Mouse (Mus musculus) v-Abl transformed pro-B cells (cell line): ENCODE results near the gene Als2.

ENCODE experiments used
- in situ Hi-C, 2 experiments: fragments of 400-800 bp; cut with MboI; formaldehyde crosslinking; loops; one replicate each; pipeline ENCODE4 v1.15.1; 2025; ENCODE audit not compliant: unreplicated experiment in 2 of 2

The Als2 gene

DNA sequence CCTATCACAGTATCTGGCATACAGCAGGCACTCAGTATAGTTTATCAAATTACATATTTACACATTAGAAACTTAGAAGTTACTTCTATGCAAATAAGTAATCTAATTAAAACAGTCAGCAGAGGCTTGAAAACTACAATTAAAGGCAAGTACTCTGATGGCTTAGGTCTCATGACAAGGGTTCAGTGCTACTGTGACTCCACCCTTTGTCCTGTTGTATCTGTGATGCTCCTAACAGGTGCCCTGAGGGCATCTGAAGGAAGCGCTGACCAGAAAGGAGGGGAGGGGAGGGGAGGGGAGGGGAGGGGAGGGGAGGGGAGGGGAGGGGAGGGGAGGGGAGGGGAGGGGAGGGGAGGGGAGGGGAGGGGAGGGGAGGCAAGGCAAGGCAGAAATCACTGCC is 24.1 kb downstream of the Als2 start:
- in situ Hi-C loops: no loop called here

DNA sequence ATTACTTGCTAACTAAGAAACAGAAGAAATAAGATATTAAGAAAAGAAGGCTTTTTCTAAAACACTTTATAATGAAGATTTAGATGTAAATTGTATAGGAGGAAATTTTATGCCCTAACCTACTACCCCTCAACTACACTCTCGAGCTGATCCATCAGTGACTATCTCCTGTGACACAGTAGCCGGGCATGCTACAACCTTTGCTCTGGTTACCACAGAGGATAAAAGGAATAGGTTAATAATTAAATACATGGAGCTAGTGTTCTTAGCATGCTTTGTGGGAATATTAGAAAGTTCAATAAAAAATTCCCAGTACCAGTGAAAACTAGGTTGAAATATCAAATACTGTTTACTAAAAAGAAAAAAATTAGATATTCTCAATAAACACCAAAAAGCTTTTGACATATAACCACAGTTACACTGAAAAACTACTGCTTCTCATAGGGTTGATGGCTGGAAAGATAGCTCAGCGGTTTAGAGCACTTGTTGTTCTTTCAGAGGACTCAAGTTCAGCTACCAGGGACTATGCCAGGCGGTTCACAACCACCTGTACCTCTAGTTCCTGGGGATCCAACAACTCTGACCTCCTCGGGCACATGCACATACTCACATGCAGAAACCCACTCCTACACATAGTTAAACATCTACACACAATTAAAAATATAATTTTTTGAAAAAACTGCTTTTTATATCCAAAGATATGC is 24.8 kb downstream of the Als2 start:
- in situ Hi-C loops: no loop called here

DNA sequence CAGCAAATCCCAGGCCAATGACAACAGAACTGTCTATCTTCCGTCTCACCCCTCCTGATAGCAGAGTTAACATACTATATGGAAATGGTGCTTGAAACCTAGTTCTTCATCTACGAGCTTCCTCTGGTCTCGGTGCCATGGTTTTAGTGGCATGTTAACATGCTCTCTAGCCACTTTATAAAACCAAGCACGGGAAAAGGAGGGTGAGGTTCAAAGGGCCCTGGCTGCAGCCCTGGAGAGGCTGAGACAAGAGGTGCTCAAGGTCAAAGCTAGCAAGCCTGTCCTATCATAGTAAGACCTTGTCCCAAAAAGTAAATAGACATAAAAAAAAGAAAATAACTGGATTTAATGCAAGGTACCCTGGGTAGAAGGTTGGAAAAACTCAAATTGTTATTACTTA is 25.4 kb downstream of the Als2 start:
- in situ Hi-C loops: no loop called here

DNA sequence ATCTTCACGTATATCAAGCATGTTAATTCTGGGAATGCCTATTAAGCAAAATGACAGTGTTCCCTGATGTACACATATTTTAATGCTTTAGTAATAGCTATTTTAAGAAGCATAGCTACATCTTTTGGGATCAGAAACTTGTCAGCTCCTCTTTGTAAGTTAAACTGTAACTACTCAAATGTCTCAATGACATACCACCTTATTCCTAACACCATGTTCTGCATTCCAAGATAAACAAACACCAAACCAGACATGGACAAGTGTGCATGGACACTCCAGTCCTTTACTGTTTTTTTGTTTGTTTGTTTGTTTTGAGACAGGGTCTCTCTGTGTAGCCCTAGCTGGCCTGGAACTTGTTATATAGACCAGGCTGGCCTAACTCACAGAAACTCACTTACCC is 28.7 kb downstream of the Als2 start:
- in situ Hi-C loops: no loop called here

DNA sequence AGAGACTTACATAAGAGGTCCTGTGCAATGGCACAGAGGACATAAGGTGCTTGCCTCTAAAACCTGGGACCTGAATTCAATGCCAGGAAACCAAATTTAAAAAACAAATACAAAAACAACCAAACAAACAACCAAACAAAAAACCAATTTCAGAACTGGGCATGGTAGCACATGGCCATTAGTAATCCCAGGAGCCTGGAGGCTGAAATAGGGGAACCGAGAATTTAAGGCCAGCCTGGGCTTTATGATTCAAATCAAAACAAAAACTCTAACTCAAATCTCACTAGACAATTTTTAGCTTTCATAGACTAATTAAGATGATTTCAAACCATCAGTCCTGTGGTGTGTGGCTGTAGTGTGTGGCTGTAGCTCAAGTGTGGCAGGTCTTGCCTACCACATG is 32.5 kb downstream of the Als2 start:
- in situ Hi-C loops: no loop called here

DNA sequence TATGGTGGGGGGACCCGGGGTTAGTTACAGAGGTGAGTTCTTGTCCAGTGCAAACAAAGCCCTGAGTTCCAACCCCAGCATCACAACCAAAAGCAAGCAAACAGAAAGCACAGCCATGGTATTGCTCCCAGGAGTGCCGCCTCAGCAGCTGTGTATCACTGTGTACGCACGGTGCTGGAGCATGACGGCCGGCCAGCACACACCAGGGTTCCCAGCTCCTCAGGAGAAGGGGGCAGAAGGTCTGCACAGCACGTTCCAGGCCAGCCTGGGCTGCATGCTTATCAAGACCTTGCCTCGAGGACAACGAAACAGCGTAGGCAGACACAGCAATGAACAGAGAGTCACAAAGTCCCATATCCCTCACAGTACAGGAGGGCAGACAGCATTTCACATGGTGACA is 34.7 kb downstream of the Als2 start:
- in situ Hi-C loops: no loop called here

DNA sequence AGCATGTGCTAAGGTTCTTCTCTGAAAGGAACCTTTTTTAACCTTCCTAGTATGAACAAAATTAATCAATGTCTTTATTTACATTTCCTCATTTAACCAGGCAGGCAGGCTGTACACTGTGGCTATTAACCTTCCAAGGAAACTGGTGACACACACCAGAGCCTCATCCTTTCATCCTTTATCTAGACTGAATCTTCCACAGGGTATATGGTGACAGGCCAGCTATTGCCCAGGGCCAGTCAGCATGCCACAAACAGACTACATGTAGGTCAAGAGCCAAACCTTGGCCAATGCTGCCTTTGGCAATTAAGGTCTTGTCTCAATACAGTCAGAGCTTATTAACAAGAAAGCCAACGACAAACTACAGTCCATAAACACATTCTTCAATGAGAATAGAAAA is 35.5 kb downstream of the Als2 start:
- in situ Hi-C loops: no loop called here

DNA sequence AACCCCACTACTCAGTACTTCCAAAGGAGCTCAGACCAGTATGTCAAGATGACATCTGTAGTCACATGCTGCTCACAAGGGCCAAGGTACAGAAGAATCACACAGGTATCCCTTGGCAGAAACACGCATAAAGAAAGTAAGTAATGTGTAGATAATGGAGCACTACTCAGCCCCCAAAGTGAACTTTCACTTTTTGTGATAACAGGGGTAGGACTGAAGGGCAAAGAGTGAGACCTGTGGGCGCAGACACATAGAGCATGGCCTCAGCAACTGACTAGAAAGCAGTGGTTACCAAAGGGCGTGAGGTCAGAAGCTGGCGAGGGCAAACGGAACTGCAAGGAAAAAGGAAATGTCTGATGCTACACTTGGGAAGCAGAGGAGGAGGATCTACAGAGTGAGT is 36.1 kb downstream of the Als2 start:
- in situ Hi-C loops: no loop called here

DNA sequence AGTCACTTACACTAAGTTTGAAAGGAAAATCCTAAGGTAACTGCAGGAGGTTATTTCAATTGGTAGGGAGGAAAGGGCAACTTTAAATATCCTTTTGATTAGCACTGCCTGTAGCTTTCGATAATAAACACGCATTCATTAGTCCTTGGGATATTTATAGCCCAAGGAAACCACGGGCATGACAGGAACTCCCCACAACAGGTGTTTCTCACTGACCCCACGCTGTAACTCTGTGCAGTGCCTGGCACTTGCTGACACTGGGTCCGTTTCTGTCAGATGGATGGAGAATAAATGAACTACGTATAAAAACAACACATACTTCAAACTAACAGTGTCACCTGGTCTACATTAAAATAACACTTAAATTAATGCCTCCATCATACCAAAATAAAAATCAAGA is 42.1 kb downstream of the Als2 start:
- in situ Hi-C loops: no loop called here

DNA sequence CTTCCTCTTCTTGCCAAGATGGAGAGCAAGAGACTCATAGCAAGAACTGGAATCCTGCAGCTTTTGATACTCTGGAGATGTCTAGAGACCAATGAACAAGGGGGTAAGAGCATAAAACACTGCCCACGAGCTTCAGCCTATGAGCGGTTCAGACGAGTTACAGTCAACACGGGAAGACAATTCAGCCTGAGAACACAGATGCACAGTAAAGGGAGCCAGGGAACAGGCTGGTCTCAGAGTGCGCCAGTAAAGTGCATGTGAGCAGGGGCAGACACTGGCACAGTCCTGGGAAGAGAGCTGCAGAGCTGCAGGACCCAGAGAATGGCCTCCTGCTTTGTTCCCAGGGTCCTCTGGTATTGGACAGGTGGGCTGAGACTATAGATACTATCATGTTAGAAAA is 49.2 kb downstream of the Als2 start:
- in situ Hi-C loops: no loop called here

DNA sequence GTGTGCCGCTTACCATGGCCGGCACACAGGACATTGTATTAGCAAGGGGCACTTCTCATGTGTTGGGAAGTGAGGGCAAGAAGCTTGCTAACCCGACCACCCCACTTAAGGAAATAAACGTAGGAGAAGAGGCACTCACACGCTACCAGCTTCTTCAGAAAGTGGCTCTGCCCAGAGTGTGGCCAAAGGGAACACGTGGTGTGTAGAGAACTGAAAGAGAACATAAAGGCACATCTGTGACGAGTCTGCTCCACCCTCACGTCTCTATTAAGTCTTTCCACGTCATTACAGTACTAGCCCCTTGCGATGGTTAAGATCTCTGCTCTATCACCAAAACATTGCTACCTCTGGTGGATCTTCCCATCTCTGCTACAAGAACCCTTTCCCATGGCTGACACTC is 50.7 kb downstream of the Als2 start:
- in situ Hi-C loops: no loop called here

DNA sequence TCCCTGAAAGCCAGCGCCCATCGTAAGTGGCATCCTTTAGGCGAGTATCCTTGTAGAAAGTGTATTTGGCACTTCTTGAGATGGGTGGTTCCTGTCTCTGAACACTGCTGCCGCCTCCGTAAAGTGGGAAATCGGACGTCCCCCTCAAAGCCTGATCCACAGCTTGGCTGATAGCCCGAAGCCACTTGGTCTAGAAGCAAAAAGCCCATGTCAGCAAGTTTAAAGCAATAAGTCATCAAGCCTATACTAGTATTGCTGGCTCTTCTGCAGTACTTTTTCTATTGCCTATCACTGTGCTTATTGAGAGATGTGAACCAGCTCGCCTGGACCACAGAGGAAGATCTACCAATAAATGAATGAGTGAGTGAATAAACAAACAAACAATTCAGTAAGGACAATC is 51.6 kb downstream of the Als2 start:
- in situ Hi-C loops: no loop called here

DNA sequence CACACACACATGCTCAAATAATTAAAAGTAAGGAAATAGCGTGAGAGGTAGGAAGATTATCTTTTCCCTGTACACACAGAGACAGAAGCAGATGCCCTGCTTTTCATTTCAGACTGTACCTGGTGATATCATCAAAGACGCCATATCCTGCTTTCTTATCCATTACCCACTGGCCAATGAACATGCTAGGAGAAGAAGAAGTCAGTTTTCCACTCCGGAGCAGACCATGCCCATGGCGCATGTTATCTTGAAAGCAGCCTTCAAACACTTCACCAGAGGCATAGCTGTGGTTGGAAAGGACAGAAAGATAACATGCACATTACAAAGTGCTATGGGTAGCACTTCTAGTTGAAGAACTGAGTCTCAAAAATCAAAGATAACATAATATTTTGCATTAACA is 54.0 kb downstream of the Als2 start:
- in situ Hi-C loops: no loop called here

DNA sequence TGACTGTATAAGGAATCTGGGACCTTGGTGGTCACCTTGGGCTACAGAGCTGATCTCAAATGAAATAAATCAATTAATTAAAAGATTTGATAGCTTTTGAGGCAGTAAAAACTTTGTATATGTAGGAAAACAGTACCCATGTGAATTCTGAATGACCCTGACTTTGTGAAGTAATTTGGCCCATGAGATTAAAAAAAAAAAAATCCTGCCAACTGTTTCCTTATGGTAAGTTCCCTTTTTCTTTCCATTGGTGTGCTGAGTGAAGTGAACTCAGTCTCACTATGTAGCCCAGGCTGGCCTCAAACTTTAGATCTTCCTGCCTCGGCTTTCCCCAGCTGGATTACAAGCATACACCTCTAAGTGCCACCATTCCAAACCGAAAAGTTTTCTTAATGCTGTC is 54.7 kb downstream of the Als2 start:
- in situ Hi-C loops: no loop called here

DNA sequence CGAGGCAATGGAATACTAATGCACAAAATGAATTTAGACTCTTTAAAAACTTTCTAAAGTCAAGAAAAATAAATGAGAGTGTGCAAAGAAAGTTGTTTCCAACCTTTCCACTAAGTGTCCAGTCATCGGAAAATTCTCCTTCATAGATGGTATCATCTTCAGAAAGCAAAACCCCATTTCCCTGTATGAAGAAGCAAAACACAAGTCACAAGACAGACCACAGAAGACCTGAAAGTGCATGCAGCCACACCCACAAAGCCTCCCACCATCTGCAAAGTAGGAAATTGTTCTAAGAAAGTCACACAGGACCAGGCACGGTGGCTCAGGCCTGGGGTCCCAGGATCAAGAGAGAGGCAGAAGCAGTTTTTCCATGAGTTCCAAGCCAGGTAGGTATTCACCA is 57.0 kb downstream of the Als2 start:
- in situ Hi-C loops: no loop called here

DNA sequence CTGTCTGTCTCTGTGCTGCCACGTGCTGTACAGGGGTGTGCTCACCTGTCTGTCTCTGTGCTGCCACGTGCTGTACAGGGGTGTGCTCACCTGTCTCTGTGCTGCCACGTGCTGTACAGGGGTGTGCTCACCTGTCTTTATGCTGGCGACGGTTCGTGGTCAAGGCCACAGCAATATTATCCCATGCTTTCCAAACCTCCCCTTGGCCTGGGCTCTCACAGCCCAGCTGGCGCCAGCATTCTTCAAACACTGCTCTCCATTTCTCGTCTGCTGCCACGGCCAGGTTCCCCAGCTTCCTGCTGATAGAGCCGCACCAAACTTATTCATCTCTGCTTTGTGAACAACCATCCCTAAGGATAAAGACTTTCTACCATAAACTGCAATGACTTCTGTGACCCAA is 58.6 kb downstream of the Als2 start:
- in situ Hi-C loops: no loop called here

DNA sequence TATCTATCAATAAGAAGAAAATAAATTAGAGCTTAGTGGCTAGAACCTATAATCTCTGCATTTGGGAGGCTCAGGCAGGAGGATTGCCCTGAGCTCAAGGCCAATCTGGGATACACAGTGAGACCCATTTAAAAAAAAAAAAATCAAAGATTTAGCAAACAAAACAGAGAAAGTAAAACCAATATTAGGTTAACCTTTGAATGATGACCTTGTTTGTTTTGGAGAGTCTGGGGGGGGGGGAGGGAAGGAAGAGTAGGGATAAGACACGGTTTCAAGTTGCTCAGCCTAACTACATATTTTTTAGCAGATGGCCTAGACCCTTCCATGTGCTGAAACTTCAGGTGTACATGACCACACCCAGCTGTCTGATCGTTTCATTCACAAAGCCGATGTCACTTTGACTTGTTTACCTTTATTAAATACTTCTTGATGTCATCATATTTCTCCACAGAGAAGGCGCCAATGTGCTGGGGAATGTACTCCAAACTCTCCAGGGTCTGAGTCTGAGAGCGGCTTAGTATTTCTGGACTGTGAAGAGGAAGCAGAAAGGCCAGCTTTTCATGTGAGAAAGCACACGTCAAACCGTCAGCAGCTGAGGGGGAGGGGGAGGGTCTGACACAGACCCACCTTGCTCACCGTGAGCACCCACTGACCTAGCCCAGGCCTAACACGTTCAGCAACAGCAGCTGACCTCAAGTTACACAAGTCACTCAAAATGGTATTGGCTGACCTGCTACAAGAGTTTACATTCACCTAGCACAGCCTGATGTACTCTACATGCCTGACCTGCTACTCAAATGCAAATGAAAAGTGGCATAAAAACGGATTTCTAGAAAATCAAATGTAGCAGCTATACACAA is 62.3 kb downstream of the Als2 start:
- in situ Hi-C loops: no loop called here

DNA sequence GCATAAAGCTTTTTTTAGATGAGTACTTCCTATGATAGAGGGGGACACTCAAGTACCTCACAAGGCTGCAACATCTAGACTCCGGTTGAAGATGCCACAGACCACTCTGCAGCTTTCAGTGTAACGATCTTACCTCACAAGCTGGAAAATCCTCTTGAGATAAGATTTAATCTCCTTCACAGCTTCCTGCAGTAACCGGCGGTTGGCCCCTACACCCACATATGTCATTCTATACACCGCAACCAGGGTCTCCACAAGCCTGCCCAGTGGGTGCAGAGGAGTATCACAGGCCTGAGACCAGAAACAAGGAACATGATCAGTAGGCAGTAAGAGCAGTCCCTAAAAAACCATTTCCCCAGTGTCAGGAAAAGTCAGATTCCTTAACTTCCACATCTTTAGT is 64.0 kb downstream of the Als2 start:
- in situ Hi-C loops: no loop called here

DNA sequence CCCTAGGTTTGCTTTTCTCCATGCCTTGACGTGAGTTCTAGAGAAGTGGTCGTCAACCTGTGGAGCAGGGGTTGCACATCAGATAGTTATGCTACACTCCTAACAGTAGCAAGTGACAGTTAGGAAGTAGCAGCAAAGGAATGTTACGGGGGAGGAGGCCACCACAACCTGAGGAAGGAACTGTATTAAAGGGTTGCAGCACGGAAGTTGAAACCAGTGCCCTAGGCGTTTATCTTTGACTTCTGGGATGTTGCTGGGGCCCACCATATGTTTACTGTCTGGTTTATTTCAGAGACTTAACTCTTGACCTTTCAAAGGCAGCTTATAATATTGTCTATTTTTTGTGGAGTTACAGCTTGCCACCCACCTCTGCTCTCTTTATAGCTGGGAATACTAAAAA is 65.2 kb downstream of the Als2 start:
- in situ Hi-C loops: no loop called here

DNA sequence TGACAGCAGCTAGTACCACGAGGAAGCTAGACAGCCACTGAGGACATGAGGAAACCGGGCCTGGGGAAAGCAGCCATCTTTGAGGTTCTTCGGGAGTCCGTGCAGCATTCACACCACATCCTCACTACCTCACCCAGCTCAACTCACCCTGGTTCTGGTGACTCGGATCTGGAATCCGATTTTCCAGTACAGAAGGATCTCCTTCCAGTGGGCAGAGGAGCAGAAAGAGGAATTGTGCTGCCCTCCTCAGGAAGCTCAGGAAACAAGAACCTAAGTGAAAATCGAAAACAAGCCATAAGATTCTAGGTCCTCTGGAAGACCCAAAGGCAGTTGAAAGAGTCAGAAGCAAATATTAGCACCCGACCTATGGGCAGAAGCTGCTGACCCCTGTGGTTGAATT is 66.7 kb downstream of the Als2 start:
- in situ Hi-C loops: no loop called here

DNA sequence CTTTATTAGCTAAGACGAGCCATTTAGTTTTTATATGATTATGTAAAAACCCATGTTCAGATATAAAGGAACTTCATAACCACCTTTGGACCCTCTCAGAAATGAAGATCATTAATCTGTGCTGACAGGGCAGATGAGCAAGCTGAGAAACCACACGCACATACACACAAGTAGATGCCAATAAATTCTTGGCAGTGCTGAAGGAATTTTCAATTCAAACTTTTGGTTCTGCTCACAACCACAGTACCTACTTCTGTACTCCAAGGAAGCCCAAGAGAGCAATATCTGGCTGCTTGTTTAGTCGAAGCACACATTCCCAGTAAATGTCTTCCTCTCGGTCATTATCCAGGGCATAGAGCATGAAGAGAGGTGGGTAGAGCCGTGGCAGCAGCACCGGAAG is 67.4 kb downstream of the Als2 start:
- in situ Hi-C loops: no loop called here

DNA sequence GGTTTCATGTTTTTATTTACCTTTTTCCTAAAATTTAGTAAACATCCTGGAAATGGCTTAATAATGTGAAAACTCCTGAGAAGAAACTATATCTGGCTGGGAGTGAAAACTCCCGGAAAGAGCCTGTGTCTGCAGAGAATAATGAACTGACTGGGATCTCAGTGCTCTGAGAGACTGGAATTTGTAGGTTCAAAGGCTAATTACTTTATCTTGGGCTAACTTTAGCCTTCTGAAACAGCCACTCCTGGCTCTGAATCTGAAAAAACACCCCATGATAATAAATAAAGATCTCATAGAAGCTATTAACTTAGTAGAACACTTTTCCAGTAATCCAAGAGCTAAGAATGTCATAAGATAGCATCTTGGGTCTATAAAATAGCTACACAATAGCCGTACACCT is 68.5 kb downstream of the Als2 start:
- in situ Hi-C loops: no loop called here
